Mouse (Mus musculus) small intestine, adult 2 months (tissue): ENCODE data around the gene Fcho2.

ENCODE experiments used
- CTCF ChIP-seq: fragments of 200-500 bp; IDR thresholded peaks from 2 replicates; pipeline ENCODE4 v1.5.1; 2012; ENCODE audit warnings: low read depth, mild to moderate bottlenecking, control low read depth, inconsistent platforms, low read length, moderate library complexity, mixed read lengths; ENCODE audit not compliant: insufficient replicate concordance, insufficient read length; ENCODE audit errors: extremely low read depth
- POLR2A ChIP-seq: fragments of 200-500 bp; IDR thresholded peaks from 2 replicates; pipeline ENCODE4 v1.6.1; 2012; ENCODE audit warnings: low read depth, mild to moderate bottlenecking, control low read depth, inconsistent platforms, low read length, moderate library complexity

- TF ChIP-seq CTCF (no peak), POLR2A (no peak)
Observed at GRCm38 (mm10) chr13:98710236-98710635, 105.0 kb downstream of the Fcho2 start.
